Mouse (Mus musculus): ENCODE data around the gene Npas4.

DNA sequence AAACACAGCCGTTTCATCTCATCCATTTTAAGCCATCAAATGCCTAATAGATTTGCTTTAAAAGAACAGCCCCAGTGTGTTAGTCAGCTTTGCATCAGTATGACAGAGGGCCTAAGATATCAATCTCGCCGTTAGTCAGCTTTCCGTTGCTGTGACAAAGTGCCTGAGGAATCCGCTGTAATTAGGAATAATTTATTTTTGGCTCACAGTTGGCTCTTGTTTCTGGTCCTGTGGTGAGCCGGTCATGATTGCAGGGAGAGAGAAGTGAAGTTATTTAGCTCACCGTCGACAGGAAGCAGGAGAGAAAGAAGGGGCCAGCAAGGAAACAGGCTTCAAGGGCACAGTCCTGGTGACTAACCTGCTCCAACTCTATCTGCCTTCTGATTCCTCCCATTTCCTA, 23.0 kb upstream of the Npas4 start:
- no peak for TF ChIP-seq CTCF (IDR thresholded peaks at IDR 0.05; ENCODE audit: low read depth, low read length)
- no peak for TF ChIP-seq POLR2A (IDR thresholded peaks at IDR 0.05; ENCODE audit: extremely low read depth, insufficient read depth, low read length)

Data from liver, adult 2 months (tissue).